Mouse (Mus musculus) adrenal gland, postnatal 14 days (tissue): ENCODE data around the gene Ntn1. TPM values are rescaled to one million over a fixed set of nuclear protein-coding genes. Genes with fewer than 3 reads are reported as not detected.

Experiments
- DNase-seq: peaks from one replicate; pipeline ENCODE4 v3.0.0; 2021; ENCODE audit warnings: mixed read lengths
- total RNA-seq: library from RNA; stranded (reverse); gene quantifications from 2 replicates; pipeline ENCODE4 v1.2.3, GENCODE M21; 2021

Gene Ntn1
- total RNA-seq, 1 experiment from 2014 or later = 8.8 TPM

DNA sequence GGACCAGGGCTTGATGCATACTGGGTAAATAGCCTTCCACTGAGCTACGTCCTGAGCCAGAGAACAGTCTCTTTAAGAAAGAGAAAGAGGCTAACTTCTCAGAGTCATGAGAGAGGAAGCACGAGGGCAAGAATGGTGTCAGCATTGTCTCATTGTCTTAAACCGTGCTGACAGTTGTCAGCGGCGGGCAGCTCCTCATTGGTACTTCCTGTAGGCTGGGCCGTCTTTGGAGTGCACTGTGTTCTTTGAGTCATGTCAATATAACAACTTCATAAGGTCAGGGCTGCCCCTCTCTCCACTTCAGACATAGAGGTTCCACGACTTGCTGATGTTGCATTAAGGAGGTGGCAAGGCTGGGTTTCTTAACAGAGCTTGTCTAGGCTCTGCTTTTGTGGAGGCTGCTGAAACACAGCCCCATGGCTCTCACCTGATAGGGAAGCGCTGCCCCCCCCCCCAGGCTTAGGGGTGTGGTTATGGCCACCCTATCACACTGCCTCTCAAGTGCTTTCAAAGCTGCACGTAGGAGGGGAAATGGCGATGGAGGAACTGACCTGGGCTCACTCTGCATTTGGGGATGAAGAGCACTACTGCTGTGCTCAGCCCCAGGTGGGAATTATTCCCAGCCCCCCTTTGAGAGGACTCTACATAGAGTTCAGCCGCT lies 6.8 kb upstream of the Ntn1 start:
- no peak for DNase-seq

DNA sequence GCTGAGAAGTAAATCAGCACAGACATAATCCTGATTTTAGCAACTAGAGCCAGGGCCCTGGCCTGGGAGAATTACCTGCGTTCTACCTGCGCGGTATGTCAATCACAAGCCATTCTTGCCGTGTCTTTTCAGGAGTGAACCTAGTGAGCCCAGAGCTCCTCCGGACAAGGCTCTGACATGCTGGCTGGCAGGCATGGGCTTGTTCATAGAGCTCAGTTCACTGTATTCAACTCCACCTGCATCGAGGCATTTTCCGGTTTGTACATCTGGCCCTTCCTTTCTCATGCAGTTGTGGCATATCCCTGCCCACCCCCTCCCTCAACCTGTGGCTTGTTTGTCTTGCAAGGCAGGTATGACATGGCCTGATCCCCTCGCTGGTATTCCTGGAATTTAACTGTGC lies 5.0 kb upstream of the Ntn1 start:
- DNase-seq = no peak

DNA sequence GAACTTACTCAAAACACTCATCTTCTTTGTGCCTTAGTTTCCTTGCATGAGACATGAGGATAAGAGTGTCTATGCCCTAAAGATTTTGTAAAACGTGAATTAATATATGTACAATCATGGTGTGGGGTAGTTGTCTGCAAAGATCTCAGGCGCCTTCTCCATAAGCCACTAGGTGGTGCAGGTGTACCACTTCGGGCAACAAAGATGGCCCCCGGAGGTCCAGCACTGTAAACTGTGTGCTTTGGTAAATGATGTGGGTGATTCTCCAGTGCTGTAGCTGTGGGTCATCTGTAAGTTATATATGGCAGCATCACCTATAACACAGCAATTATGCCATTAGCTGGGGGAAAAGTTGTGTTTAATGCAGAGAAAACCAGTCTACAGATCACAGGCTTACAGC lies 3.6 kb upstream of the Ntn1 start:
- no peak for DNase-seq

DNA sequence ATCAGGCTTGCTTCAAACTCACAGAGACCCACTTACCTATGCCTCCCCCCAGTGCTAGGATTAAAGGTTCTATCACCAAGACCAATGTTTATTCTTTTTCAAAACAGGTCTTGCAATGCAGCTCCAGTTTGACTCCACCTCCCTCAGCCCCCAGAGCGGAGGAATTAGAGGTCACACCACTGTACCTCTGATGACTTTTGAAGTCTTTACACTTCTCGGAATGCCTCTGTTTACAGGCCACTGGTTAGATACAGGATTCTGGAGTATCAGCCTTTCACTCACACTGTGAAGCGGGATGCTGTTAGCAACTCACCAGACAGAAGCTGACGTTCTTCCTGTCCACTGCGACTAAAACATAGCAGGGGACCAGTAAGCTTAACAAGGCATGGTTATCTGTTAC lies 805 bp upstream of the Ntn1 start:
- DNase-seq = no peak

DNA sequence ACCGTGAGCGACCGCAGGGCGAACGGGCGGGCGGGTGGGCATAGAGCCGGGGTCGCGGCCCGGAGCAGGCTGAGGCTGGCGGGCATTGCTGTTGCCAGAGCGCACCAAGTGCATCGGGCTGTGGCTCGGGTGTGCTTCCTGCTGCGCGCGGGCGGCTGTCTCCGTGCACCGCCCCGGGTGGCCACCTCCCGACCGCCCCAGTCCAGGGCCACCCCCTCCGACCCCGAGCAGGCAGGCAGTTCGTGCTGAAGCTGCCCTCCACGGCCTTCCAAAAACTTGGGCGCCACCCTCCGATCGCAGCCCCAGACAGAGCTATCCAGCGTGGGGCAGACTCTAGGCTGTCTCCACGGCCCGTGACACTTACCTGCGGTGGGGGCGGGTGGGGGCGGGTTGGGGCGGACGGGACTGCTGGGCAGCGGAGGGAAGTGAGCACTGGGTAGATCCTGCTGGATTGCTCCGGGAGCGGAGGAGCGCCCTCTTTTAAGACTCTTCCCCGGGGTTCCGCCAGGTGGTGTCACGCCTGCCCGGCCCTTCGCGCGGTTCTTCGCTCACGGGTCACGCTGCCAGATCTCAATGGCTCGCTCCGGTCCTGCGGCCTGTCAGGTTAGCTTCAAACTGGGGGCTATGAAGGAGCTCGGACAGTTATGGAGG lies 477 bp downstream of the Ntn1 start:
- peak; percentile 65 for DNase-seq

DNA sequence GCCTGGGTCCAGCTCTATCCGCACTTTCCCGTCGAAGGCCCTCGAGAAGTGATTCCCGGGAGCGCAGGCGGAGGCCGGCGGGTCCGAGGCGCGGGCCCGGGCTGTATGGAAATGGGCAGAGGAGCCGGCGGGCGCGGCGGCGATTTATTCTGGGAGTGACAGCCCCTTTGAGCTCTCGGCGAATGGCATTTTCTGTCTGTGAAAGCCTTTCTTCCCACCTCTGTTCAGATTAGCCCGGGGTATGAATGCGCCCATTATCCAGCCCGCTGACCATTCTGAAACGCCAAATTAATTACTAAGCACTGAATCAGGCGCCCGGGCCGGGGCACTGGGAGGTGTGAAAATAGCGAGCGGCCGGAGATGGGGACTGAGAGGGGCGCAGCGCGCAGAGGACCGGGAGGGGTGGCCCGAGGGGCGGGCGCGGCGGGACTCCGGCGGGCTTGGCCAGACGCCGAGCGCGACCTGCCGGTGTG lies 1.0 kb downstream of the Ntn1 start:
- DNase-seq = no peak

DNA sequence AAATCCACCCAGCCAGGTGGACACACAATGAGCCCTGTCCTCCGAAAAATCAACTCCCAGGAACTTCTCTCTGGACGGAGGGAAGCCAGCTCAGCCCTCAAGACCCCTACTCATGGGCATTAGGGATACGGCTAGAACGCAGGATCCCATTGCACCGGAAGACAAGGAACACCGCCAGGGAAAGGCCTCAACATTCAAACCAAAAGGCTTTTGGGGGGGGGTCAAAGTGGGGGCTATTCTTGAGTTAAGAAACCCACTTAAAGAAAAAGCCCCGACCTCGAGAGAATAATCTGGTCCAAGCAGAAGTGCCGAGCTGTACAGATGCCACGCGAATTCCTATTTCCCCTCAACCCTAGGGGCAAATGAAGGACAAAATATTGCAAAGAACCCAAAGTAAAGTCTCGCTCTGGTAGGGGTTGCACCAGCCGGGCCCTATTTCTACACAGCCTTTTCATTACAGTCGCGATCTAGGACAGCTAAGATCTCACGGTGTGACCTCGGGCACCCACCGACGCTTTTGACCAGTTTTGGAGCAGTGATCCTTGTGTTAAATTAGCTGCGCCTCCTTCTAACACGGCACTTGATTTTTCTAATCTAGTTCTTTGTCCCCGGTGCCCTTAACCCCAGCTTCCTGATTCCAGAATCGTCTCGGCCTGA lies 1.6 kb downstream of the Ntn1 start:
- DNase-seq = no peak

DNA sequence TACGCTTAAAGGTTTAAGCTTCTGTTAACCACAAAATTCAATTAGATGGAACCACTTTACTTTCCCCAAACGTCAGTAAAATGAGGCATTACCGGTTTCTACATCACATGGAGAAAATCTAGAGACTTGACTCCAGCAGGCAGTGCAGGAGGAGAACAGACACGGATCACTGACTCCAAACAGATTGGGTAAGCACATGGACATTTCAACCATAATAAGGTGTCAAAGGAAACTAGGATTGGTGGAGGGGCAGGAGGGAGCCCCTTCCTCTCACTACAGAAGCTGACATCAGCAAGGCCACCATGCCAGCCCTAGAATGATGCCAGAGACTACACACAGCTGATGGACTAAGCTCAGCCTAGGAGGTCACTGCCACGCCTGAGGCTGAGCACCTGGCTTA lies 5.1 kb downstream of the Ntn1 start:
- no peak for DNase-seq

DNA sequence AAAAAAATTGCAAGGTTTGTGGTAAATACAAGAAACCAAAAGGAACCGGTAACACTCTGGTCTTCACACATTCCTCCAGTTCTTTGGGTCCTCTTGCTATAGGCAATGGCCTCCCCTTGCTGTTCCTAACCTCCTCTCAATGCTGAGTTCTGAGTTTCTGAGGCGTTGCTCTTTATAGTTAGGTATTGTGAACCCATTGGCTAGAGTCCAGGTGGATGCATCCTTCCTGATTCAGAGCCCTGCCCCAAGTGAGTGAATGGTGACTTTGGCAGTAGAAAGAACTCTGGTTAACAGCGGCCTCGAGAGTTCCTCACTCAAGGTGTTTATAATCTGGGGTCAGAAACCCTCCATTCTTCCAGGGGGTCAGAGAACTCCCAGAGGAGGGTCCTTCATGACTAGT lies 5.9 kb downstream of the Ntn1 start:
- DNase-seq = no peak

DNA sequence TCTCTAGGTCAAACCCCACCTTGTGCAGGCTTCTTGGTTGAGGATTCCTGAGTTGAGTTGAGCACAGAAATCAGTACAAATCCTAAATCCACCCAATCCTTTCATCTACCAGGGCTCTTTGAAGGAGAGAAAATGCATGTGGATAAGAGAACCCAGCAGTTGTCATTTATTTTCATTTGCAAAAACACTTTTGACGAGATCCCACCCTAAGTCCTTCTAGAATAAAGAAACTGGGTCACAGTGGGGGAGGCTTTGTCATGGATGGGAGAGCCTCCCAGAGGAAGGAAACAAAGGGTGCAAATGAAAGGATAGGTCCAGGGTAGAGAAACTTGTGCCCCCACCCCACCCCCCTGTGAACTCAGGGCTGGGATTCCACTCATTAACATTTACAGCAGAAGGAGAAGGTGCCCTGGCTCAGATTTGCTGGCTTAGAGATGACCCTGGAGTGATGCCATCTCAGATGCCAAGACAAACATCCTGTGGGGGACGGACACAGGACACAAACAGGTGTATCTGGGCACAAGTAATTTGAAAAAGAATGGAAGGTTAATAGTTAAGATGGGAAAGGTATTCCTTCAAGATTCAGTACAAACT lies 6.6 kb downstream of the Ntn1 start:
- DNase-seq = no peak

DNA sequence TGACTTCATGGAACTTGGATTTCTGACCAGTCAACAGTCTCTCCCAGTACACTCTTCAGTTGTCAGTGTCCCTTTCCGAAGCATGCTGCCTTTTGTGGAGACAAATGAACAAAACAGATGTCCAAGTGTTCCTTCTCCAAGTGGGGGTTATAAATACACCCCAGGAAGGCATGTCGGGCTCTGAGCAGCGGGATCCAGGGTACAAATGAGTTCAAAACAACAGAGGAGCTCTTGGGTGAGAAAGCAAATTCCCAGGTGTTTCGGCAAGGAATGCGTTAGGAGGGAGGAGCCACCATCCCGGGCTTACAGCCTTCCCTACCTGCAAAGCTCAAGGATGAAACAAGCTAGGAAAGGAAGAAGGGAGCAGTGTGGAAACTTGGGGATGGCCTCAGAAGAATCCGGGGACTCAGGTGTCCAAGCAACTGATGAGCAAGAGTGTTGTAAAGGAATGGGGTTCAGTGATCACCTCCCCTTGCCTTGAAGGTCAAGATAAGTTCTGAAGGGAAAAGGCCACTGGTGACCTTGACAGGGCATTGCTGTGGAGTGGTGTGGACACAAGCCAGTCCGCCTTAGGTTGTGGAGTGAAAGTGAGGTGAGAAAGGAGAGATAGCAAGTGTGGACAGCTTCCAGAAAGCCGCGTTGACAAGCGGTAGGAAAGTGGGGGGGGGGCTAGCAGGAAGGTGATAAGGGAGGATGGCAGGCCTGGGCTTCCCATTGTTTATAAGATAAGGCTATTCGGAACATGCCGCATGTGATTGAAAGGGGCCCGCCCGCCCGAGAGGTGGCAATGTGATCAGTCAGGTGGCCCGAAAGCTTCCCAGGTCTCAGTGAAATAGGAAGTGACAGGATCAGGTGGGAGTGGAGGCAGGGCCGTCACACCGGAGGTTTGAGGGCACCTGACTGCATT lies 10.0 kb downstream of the Ntn1 start:
- DNase-seq = no peak

DNA sequence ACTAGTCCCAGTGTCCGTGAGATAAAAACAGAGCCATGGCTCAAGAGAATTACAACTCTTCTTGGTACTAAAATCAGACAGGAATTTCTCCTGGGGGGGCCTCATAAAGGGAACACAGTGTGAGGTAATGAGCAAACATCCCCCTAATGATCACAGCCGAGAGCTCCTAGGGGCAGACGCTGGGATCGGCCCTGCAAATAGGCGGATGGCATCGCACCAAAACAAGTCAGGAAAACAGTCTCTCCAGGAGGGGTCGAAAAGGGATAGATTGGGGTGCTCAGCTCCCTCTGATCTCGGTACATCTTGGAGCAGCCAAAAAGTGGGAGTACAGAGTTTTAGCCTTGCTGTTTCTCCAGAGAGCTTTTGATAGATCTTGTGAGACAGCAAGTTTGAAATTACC lies 11.0 kb downstream of the Ntn1 start:
- DNase-seq = no peak

DNA sequence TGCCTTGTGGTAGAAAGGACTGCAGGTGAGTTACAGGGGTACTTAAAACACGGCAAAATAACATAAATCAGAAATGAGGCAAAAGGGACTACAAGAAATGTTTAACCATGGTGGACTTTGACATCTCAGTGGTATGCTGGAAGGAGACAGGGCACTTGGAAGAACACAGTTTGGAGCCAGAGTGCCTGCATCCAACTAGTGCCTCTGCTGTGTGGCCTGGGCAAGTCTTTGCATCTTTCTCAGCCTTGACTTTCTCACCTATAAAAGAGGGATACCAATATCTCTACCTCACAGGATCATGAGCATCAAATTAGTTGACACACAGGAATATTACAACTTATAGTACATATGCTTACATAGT lies 12.0 kb downstream of the Ntn1 start:
- no peak for DNase-seq

DNA sequence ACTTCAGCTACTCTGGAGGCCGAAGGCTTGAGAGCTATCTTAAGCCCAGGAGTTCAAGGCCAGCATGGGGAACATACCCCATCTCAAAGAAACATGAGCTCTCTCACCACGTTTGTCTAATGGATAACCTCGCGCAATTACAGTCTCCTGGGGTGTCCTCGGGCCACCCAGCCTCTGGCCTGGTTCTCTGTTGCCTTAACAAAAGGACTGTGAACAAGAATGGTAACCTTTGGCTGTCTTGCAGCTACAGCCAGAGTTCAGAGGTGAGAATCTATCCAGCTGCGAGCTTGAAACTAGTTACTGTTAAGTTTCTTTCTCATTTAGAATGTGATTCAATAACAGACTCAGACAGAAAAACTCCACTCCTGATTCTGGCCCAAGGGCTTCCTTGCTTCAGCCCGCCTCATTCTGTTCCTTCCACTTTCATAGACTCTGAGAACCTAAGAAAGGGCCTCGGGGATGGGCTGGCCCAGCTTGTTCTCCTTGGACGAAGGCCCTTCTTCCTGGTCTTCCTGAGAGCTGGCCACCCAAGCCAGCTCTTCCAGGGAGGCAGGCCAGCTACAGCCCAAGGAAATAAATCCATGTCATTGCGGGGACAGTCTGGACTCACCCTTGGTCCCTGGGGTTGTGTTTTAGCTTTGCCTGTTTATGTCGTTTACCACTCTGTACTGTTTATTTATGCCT lies 12.5 kb downstream of the Ntn1 start:
- DNase-seq = no peak

DNA sequence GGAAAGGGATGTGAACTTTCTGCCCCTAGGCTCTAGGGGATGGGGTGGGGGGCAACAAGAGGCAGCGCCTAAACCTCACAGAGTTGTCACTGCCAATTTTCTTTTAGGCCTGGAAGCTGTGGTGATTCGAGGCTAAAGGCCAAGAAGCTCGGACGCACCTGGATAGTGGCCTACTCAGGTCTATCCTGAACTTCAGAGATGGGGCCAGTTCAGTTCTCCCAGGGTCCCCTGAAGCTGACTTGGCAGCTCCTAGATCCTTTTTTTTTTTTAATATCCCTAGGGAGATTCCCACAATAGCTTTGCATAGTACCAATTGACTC lies 13.2 kb downstream of the Ntn1 start:
- no peak for DNase-seq

DNA sequence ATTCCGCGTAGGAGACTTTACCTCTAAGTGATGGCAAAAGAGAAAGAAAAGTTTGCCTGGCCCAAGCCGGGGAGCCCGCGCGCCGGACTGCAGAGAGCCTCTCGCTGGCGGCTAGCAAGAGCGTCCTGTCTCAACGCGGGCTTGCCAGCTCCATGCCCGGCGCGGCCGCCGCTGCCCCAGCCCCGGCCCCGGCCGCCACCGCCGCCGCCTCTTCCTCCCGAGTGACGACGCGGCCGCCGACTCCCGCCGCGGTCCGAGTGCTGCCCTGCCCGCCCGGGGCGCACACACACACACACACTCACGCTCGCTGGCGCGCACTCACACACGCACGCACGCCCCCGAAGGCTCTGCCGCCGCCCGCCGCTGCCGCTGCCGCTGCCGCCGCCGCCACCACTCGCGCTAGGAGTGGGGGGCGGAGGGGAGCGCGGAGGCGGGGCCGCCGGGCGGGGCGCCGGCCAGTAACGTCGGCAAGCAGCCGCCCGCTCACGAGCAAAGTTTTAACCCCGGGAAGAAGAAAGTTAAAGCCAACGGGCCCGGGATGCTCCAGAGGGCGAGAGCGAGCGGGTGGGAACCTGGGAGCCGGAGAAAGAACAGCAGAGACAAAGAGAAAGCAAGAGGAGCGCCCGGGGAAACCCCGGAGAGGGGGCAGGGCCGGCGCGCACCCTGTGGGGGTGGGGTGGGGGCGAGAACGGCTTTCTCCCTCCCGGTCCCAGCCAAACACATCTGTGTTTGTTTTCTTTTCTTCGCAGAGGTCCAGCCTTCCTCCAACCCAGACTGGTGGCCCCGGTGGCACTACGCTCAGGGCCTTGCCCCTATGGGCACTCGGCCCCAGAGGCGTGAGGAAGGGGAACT lies 13.8 kb downstream of the Ntn1 start:
- DNase-seq = peak; percentile 61

DNA sequence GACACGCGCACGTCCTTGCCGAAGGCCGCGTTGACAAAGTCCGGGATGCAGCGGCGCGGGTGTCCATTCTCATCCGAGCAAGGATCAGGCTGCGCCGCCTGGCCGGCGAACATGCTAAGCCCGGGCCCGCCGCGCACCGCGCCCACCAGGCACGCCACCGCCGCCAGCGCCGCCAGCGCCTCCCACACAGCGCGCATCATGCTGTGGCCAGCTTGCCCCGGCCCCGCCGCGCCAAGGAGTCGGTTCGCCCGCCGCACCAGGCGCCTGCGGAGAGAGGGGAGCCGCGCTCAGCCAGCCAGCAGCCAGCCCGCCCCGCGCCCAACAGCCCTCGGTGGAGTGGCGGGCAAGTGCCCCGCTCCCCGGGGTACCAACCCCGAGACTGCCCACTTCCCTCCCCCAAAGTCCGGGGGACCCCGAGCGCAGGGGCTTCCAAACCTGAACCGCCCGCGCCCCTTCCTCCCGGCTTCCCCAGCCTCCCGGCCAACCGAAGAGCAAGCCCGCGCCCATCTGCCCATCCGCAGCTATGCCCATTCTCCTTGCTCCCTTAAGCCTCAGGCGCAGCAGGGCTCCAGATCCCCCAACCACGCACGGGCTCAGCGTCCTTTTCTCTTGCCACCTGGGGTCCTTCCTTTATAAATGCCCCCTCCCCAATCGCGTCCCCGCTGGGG lies 14.6 kb downstream of the Ntn1 start:
- DNase-seq = peak; percentile 49

DNA sequence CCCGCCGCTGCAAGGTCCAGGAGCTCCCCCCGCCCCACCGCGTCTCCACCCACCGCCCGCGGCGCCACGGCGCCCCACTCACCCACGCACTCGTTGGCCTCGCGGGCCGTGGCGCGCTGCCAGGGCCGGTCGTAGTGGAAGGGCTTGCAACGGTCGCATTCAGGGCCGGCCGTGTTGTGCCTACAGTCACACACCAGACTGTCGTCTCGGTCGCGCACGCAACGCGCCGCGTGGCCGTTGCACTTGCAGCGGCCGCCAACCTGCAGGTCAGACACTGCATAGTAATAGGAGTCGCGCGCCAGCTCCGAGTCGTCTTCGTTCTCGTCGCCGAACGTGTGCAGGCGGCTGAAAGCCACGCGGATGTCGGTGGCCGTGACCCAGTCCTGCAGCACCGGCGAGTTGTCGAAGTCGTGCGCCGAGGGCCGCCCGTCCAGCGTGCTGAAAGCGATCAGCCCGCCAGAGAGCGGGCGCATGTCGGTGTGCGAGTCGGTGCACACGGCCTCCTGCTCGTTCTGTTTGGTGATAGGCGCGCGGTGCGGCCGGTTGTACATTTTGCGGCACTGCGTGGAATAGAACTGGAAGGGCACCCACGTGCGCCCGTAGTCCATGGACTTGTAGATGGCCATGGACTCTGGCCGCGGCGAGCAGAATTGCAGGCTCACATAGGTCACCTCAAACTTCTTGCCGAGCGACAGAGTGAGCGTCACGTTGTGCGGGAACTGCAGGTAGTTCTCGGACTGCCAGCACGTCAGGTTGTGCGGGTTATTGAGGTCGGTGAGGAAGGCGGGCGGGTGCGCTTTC lies 15.4 kb downstream of the Ntn1 start:
- peak; percentile 67 for DNase-seq

DNA sequence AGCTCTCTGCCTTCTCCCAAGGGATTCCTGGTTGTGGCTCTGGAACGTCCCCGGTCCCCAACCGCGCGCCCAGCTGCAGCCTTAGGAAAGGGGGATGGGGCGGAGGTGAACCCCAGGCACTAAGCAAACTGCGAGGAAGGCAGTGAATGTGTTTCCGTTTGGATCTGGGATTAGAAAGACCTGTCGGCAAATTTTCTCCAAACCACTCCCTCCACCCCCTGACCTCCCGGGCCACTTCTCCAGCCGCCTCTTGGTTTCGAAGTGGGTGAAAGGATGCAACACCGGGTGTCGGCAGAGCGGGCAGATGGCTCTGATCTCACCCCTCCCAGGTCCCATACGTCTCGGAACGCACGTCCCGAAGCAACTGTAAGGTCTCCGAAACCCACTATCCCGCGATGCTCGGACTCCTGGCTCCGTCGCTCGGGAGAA lies 16.0 kb downstream of the Ntn1 start:
- DNase-seq = no peak
